Mouse (Mus musculus): ENCODE measurements around the gene Arpc5l.

Gene Arpc5l

DNA sequence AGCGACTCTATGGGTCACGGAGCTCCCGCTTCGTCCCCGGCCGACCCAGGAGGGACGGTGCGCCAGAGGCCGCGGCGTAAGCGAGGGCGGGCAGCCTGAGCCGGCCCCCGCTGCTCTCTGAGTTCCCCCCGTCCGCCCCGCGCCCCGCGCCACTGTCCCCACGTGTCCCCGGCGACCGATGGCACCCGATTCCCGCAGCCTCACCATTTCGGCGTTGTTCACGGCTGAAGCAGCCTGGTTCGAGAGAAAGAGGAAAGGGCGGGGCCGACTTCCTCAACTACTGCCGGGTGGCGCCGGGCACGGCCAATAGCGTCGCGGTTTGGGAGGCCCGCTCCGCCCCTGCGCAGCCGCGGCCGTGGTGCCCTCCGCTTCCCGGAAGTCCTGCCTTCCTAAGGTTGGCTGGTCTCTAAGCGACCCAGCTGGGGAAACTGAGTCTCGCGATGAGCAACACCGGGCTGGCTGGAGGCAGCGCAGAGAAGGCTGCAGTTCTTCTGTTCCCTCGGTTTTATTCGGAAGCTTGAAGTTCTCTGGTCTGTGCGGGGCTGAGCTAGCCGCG is at the start of gene Arpc5l:
Gene Arpc5l, plus strand, starts transcription at position 469 of the 556 bp plus-strand sequence.
- DNase-seq (ENCODE audit: low spot score), result peak; percentile 94

DNA sequence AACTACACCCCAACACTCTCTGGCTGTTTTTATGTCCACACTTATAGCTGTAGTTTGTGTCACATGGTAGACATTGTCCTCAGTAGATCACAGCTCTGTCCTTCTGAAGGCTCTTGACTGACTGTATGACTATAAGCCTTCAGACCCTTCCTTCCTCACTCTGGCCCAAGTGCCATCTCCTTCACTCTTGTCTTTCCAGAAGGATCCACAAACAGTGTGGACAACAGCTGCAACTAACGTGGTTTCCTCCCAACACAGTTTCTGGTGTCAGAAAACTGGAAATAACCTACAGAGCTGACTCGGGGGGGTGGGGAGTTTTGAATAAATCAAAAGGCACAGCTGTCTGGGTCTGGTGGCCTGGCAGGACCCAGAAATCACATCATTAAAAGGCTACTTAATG is 49.1 kb upstream of the Arpc5l start:
- DNase-seq (ENCODE audit: low spot score), result no peak

DNA sequence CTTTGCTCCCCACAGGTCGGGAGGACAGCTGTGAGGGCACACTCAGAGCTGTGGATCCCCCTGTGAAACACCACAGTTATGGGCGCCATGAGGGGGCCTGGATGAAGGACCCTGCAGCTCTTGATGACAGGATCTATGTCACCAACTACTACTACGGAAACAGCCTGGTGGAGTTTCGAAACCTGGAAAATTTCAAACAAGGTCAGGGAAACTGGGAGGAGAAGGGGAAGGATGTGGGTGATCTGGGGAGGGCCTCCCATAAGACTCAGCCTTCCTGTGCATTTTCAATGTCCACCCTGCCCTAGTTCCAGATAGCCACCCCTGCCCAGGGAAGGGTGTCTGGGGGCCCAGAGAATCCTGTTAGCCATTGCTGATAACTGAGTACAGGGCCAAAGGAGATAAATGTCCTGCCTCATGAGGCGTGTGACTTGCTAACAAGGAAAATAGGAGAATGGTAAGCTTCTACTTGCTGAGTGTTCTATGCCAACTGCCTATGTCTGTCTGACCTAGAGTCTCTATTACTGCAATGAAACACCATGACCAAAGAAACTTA is 47.4 kb upstream of the Arpc5l start:
- no peak for DNase-seq (ENCODE audit: low spot score)

DNA sequence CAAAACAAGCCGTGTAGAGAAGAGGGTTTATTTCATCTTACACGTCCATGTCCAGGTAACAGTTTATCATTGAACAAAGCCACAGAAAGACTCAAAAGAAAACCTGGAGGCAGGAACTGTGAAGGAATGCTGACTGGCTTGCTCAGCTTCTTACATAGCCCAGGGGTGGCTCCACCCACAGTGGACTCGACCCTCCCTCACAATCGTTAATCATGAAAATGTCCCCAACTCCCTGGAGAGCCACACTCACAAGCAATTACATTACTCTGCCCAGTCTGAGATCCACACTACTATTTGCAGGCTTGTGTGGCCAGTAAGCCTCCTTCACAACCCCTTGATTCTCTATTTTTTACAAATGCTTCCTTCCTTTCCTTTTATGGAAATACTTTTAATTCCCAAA is 41.0 kb upstream of the Arpc5l start:
- DNase-seq (ENCODE audit: low spot score), result peak; percentile 52

DNA sequence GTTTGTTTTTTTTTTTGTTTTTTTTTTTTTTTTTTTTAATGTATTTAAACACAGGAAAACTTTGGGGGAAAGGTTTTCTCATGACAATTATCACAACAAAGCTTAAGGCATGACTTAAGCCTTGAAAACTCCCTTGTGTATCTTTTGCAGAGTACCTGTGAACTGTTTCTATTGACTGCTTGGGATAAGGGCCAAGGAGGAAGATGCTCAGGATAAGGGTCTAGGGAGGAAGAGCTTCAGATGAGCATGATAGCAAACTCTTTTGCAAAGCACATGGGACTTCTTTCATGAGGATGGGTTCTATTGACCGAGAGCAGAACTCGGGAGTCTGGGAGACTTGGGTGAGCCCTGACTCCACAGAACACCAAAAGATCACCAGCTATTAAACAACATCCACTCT is 35.5 kb upstream of the Arpc5l start:
- no peak for DNase-seq (ENCODE audit: low spot score)

DNA sequence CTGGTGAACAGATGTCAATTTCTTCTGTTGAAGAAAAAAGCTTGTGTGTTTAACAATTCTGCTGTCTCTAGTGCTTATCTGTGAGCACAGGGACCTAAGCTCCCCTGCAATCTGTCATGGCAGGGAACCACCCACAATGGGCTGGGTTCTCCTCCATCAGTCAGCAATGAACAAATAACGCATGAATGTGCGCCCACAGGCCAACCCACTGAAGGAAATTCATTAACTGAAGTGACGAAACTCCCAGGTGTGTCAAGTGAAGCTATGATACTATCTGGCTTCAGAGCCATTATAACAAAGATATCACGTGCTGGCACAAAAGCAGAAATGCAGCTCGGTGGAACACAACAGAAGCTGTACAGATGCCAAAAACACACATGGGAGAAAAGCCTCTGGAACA is 35.1 kb upstream of the Arpc5l start:
- DNase-seq (ENCODE audit: low spot score), result no peak

DNA sequence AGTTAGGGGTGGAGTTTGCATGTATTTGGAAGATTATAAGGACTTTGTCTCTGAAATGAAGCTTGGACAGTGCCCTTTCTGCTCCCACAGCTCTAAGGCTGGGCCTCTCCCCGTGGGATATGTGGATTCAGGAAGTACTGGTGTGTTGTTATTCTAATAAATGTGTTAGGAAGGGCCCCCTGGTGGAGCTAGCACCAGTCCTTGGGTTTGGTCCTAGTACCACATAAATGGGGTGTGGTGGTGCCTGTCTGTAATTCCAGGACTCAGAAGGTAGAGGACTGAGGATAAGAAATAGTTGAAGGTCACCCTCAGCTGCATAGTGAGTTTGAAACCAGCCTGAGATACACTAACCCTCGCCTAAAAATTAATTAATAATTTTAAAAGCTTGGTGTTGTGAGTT is 31.9 kb upstream of the Arpc5l start:
- DNase-seq (ENCODE audit: low spot score), result peak; percentile 42

DNA sequence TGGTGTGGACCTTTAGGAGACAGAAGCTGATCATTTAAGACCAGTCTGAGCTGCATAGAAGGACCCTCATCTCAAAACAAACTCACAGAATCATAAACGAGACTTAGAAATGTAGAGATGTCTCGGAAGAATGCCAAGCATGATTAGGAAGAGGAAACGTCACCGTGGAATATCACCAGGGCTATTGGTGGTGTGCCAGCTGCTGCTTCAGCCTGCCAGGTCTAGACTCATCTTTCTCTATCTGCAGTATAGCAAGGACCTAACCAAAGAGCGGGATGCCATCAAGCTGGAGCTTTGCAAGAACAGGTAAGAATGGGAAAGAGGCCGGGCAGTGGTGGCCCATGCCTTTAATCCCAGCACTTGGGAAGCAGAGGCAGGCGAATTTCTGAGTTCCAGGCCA is 31.4 kb upstream of the Arpc5l start:
- no peak for DNase-seq (ENCODE audit: low spot score)

DNA sequence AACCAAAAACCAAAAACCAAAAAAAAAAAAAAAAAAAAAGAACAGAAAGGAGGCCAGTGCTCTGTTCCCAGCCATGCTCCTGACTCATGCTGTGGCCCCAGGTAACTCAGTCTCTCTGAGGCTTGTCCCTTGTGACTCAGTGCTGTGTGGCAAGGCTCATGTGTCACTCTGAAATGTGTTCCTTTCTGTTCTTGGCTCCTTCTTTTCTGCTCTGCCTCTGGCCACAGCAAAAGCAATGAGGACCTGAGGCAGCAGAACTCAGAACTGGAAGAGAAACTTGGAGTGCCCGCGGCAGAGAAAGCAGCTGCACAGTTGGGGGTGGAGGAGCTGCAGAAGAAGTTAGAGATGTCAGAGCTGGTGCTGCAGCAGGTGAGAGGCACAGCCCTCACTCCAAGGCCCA is 31.0 kb upstream of the Arpc5l start:
- peak; percentile 55 for DNase-seq (ENCODE audit: low spot score)

DNA sequence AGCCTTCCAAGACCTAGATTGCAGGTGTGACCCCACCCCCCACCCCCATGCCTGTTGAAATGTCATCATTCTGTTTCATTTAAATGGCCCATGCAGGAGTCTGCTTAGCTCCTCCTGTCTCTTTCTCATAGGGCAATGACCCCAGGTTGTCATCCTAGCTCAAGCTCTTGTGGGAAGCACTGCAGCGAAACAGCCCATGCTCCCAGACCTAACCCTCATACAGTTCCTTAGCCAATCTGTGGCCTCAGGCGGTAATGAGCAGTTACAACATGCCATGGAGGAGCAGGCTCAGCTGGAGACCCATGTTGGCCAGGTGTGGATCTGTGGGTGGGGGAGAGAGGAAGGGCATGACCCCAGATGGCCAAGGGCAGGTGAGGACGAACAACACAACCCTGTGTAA is 30.0 kb upstream of the Arpc5l start:
- DNase-seq (ENCODE audit: low spot score), result no peak

DNA sequence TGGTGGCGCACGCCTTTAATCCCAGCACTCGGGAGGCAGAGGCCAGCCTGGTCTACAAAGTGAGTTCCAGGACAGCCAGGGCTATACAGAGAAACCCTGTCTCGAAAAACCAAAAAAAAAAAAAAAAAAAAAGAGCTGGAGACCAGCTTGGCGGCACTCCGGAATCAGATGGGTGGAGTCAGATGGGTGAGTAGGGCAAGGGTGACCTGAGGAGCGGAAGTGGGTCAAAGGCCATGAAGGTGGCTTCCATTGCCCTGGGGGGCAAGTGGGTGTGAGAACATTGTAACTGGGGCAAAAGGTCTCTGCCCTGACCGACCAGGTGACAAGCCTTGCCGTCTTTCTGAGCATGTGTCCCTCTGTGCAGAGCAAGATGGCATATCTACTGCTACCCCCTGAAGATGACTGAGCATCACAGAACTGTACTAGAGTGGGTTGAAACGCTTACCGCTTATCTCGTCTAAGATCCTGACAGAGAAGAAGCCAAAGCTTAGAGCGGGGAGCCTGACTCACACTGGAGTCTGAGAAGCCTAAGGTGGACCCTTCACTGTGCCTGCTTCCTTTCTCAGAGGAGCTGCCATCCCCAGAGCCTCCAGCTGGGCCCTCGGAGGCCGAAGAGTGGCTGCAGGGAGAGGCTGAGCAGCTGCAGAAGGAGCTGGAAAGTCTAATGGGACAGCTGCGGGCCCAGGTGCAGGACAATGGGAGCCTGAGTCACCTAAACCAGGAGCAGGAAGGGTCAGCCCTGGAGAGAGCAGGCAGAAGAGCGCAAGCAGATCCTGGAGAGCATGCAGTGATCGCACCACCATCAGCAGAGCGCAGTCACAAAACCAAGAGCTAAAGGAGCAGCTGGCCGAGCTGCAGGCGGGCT is 29.0 kb upstream of the Arpc5l start:
- no peak for DNase-seq (ENCODE audit: low spot score)

DNA sequence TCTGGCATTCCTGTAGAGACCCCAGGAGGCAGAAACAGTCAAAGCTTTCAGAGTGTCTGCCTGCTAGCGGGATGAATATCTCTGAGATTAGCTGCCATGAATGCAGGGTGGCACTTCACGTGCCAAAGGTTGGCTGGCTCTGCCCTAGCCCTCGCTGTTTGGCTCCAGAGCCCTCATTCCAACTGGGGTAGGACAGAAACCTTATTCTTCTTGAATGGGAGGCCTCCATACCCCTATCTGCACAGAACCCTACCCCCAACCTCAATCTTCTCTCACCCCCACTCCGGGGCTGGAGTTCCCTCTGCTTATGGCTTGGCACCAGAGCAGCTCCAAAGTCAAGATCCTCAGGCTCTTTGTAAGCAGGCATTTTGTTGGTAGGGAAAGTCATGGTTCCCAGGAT is 27.3 kb upstream of the Arpc5l start:
- no peak for DNase-seq (ENCODE audit: low spot score)

DNA sequence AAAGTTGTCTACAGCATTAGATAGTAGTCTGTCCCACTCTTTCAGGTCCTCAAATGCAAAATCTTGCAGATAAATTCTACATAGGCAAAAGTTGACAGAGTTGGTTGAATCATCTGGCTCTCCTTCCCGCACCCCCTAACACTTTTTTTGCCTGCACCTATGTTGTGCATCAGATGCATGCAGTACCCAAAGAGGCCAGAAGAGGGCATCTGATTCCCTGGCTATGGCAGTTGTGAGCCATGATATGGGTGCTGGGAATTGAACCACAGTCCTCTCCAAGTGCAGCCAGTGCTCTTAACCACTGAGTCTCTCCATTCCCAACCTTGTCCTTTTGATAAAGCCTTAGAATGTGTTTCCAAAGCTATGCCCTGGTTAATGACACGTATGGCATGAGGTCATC is 21.7 kb upstream of the Arpc5l start:
- no peak for DNase-seq (ENCODE audit: low spot score)

DNA sequence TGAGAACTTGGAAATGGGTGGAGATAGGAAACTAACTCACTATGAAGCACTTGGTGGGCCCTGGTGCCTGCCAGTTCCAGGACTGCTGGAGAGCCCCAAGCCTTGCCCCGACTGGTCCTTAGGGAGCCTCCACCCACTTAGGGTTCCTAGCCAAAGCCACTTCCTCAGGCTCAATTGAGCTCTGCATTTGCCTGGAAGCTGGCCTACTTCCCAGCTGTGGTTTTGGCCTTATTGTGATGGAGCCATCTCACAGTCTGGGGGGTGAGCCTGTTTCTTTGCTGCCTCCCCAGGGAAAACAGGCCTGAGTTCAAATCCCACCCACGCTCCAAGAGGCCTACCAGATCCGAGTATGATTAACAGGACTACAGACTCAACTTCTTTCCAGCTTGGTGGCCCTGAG is 18.6 kb upstream of the Arpc5l start:
- peak; percentile 96 for DNase-seq (ENCODE audit: low spot score)

DNA sequence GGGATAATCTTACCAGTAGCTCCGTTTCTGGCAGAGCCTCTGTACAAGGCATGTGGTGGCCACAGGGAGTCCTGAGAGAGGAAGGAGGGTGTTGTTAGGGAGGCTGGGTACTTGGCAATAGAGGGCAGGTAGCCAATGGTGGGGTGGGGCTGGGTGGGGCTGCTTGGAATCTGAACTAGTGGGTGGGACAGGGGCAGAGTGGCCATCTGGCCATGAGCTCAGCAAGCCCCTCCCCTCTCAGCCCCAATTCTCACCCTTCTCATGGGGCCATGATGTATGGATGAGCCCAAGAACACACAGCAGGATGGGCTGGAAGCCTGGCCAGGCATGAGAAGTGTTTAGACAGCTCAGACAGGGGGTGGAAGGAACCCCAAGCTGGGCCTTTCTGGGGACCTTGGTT is 17.8 kb upstream of the Arpc5l start:
- peak; percentile 49 for DNase-seq (ENCODE audit: low spot score)

DNA sequence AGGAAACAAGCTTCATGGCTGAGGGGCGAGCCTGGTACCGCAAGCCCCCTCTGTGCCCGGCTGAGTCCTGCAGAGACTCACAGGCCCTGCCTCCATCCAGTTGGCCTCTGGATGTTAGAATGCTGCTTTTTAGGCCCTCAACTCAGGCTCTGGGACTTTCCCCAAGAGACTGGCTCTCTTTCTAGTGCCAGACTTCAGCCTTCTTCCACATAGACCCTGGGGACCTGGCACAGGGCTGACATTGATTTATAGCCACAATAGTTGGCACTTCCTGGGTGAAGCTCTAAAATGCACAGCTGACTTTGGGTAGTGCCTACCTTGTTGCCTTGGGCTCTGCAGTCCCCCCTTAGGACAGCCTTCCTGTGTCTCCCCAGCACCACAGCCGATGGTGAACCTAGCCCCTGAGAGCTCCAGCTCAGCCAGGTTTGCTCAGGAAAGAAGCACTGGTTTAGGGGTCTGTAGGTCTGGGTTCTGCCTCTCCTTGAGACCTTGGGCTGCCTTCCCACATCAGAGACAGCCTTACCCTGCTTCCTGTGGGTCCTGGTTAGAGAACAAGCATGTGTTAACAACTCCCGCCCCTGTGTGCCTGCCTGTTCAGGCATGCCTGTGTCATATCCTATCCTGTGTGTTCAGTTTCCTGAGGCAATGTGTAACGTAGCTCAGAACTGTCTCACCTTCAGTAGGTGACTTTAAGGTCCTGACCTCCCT is 17.2 kb upstream of the Arpc5l start:
- peak; percentile 70 for DNase-seq (ENCODE audit: low spot score)

DNA sequence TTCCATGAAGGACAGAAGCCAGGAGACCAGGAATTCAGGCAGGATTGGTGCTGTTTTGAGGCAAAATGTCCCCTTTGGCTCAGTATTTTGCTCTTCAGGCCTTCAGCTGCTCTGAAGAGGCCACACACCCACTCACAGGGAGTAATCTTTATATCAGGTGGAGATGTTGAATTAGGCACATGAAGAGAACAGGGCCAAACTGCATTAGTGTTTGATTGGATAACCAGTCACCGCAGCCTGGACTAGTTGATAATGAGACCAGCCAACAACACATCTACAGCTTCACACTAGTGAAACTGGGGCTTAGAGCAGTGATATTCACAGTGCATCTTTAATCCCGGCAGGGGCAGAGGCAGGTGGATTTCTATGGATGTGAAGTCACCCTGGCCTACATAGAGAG is 16.2 kb upstream of the Arpc5l start:
- no peak for DNase-seq (ENCODE audit: low spot score)

DNA sequence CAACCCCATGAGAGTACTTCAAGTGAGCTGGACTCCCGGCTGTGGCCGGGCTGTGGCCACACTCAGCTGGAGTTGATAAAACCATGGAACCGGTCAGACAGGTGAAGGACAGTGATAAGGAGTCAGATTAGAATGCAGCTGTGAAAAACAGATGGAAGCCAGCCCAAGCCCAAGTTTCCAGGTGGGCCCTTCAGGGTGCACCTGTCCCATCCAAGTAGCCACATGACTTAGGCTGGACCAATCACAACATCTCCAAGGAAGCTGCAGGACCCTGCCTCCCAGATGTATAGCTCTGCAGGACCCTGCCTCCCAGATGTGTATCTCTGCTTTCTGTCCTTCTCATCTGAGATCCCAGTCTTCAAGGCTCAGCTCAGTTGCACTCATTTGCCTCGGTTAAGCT is 13.1 kb upstream of the Arpc5l start:
- no peak for DNase-seq (ENCODE audit: low spot score)

DNA sequence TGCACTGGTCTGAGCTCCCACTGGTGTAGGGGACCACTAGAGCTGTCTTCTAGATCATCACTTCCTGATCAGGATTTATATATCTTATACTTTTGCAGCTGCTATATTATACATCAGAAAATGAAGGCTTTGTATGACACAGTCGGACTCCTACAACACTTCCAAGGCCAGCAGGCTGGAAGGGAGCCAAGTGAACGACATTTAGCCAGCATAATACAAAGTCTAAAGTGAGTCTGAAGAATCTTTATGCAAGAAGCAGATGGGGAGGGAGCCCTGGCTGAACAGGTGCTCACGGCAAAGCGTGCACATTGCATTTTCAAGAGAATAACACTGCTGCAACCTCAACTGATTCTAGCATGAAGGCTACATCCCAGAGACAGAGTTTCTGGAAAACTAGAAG is 12.7 kb upstream of the Arpc5l start:
- peak; percentile 50 for DNase-seq (ENCODE audit: low spot score)

DNA sequence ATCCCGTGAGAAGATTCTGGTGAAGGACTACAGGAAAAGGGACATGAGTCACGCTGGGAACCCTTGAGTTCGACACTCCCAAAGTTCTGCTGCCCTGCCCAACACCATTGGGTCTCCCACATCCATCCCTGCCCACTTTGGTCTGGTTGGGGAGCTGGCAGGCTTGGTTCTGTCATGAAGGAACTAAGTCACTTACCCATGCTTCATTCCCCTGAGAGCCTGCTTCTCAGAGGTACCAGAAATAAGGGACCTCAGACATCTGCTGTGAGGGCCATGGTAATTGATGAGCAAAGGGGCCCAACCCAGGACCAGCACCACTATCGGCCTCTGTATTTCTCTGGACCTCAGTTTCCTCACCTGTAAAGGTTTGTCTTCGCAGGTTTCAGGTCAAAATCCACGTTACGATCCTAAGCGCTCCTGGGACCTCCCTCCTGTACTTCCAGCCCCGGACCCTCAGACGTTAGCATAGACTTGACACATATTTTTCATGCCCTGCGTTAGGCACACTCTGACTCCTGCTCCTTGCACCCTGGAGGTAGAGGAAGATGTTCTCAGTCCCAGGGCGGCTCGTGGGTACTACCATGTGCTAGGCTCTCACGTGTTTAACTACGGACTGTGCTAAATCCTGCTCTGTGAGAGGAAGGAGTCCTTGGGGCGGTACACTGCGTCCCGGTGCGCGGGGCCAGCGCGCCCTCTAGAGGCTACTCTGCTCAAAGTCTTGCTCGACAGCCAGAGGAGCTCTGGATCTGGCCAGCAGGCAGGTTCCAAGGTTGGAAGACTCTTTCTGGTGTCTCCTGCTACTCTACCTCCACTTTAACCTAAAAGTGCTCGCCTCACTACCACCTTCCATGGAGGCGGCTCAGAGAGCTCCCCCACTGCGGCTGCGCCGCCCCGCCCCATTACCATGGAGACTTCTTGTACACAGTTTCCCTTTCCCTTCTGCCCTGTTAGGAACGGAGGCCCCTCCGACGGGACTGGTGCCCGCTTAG is 7.5 kb upstream of the Arpc5l start, which contains the start of gene Wdr38:
Gene Wdr38, plus strand, starts transcription at position 91 of the 989 bp plus-strand sequence.
- DNase-seq (ENCODE audit: low spot score), result peak; percentile 90

DNA sequence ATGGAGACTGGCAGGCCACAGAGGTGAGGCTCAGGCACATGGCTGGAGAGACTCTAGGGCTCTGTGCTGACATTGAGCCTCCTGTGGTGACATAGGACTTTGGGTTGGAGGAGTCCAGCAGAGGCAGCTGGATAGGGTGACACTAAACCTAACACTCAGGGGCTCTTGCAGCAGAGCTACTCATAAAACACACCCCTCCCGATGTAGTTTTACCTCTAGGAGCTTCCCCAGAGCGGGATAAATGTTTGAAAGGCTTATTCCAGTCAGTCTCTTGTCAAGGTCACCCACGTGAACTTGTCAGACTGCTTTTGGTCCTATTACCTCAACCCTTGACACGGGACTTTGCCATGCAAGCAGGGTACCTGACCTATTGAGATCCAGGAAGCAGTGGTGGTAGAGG is 5.8 kb upstream of the Arpc5l start:
- DNase-seq (ENCODE audit: low spot score), result no peak

All from adipocyte (in vitro differentiated cells).